Mouse (Mus musculus) liver, postnatal 0 days (tissue): ENCODE data around the gene Dnah7b.
"Not testable (repeated sequence)": the region's sequence is repeated elsewhere in the genome, so short reads cannot be mapped to it uniquely, and the experiment has no call there.

Experiments used
- CTCF ChIP-seq: sonication (generic); IDR thresholded peaks from 2 replicates; pipeline ENCODE4 v1.5.1; 2016; ENCODE audit warnings: antibody characterized with exemption, low read depth
- EP300 ChIP-seq: IDR thresholded peaks from 2 replicates; pipeline ENCODE4 v1.6.1; 2016; ENCODE audit warnings: antibody characterized with exemption, low read depth, mild to moderate bottlenecking

- not testable (repeated sequence) for TF ChIP-seq CTCF, EP300
These were observed 51.1 kb downstream of the Dnah7b start for GRCm38 (mm10) chr1:46117179-46117578.
